Mouse (Mus musculus): ENCODE results near the gene Ciao1. TPM values are rescaled to one million over a fixed set of nuclear protein-coding genes. Genes with fewer than 3 reads are reported as not detected.
"Not testable (repeated sequence)": the region's sequence is repeated elsewhere in the genome, so short reads cannot be mapped to it uniquely, and the experiment has no call there.

The Ciao1 gene
- total RNA-seq, 2 experiments from 2014 or later: 76.1 to 85.1 TPM

- H3K27ac ChIP-seq: no peak overlapping the region
- no peak overlapping the region for H3K4me3 ChIP-seq
- TF ChIP-seq CTCF (conservative IDR thresholded peaks at IDR 0.05): no peak
- no peak for DNase-seq (ENCODE audit: low spot score in 2 of 2)
These were observed 22.4 kb downstream of the Ciao1 start for GRCm38 (mm10) chr2:127225261-127225660.

GRCm38 (mm10) chr2:127217746-127218145 is 29.9 kb downstream of the Ciao1 start:
- H3K27ac ChIP-seq: no peak overlapping the region

GRCm38 (mm10) chr2:127210701-127211100 is 36.9 kb downstream of the Ciao1 start:
- Histone ChIP-seq H3K27ac (no peak overlapping the region), H3K4me3 (no peak overlapping the region)
- DNase-seq (ENCODE audit: low spot score in 2 of 2): no peak
- no peak for TF ChIP-seq CTCF (conservative IDR thresholded peaks at IDR 0.05)

More at GRCm38 (mm10) chr2:127217746-127218145, 29.9 kb downstream of the Ciao1 start:
- no peak for TF ChIP-seq CTCF (conservative IDR thresholded peaks at IDR 0.05)
- H3K4me3 ChIP-seq: no peak overlapping the region
- no peak for DNase-seq (ENCODE audit: low spot score in 2 of 2)

GRCm38 (mm10) chr2:127208452-127208769 is 39.2 kb downstream of the Ciao1 start:
- Histone ChIP-seq H3K4me3 (peak overlapping the region; percentile 96), H3K27ac (peak overlapping the region; percentile 88)
- DNase-seq (ENCODE audit: low spot score in 2 of 2): no peak
- TF ChIP-seq CTCF (conservative IDR thresholded peaks at IDR 0.05): no peak

GRCm38 (mm10) chr2:127207547-127208451 is 39.8 kb downstream of the Ciao1 start, which contains the start of the genes 1810024B03Rik and Snrnp200:
TSS of gene 1810024B03Rik (minus strand) at chr2:127208280.
TSS of gene Snrnp200 (plus strand) at chr2:127208386.
- H3K4me3 ChIP-seq: peak within 1 kb of the TSS; percentile 96
- DNase-seq (ENCODE audit: low spot score in 2 of 2): peak; percentile 91 to 96
- peak within 1 kb of the TSS; percentile 88 for H3K27ac ChIP-seq
- TF ChIP-seq CTCF (conservative IDR thresholded peaks at IDR 0.05): no peak

GRCm38 (mm10) chr2:127206916-127207315 is 40.7 kb downstream of the Ciao1 start:
- no peak for DNase-seq (ENCODE audit: low spot score in 2 of 2)
- Histone ChIP-seq H3K27ac (no peak overlapping the region), H3K4me3 (no peak overlapping the region)
- no peak for TF ChIP-seq CTCF (conservative IDR thresholded peaks at IDR 0.05)

GRCm38 (mm10) chr2:127205936-127206335 is 41.7 kb downstream of the Ciao1 start:
- not testable (repeated sequence) for DNase-seq (ENCODE audit: low spot score in 2 of 2); H3K4me3 ChIP-seq; H3K27ac ChIP-seq

- peak; percentile 48 to 72 for DNase-seq (ENCODE audit: low spot score in 2 of 2)
- Histone ChIP-seq H3K27ac (no peak overlapping the region), H3K4me3 (no peak overlapping the region)
- TF ChIP-seq CTCF (conservative IDR thresholded peaks at IDR 0.05): peak; percentile 98
These were observed 42.7 kb downstream of the Ciao1 start for GRCm38 (mm10) chr2:127204932-127205331.

Other genes starting within 250 kb of the Ciao1 start
- gene Ap4e1, start 239.1 kb downstream of the Ciao1 start, total RNA-seq (2021): 10 to 100 TPM; 12.3 to 13.1 TPM
- 10 to 100 TPM; 17.3 to 20.2 TPM for gene Blvra, start 177.2 kb downstream of the Ciao1 start, total RNA-seq (2021)
- 1 to 10 TPM; 1.3 to 1.6 TPM for gene Ncaph, start 113.9 kb downstream of the Ciao1 start, total RNA-seq (2021)
- gene Itpripl1, start 104.4 kb downstream of the Ciao1 start, total RNA-seq (2021): 1 to 10 TPM; 2.6 TPM
- gene 1810024B03Rik, start 39.5 kb downstream of the Ciao1 start, total RNA-seq (2021): 1 to 10 TPM in 1 of 2 experiments, under 1 TPM in 1; 0.91 to 1.1 TPM
- gene Snrnp200, start 39.4 kb downstream of the Ciao1 start, total RNA-seq (2021): 10 to 100 TPM; 94.9 to 95.2 TPM
- gene Tmem127, start 92 bp upstream of the Ciao1 start, total RNA-seq (2021): 10 to 100 TPM; 67.5 to 78.5 TPM
- 100 to 1,000 TPM; 112 to 117 TPM for gene Stard7, start 22.4 kb upstream of the Ciao1 start, total RNA-seq (2021)
- gene Dusp2, start 88.3 kb upstream of the Ciao1 start, total RNA-seq (2021): 1 to 10 TPM; 1.6 to 2.0 TPM
- gene Astl, start 90.8 kb upstream of the Ciao1 start, total RNA-seq (2021): not detected
- under 1 TPM in 1 of 2 experiments, not detected in 1; 0.26 TPM for gene Adra2b, start 115.4 kb upstream of the Ciao1 start, total RNA-seq (2021)
- gene Gpat2, start 177.4 kb upstream of the Ciao1 start, total RNA-seq (2021): under 1 TPM; 0.12 to 0.31 TPM
- 10 to 100 TPM; 19.8 to 21.6 TPM for gene Fahd2a, start 196.7 kb upstream of the Ciao1 start, total RNA-seq (2021)